Mouse (Mus musculus) common myeloid progenitor, adult 5-6 weeks (primary cell): ENCODE measurements at regions not wholly inside any gene's neighbourhood (a gene's known extent, or its start where the extent isn't known, plus 50 kb on each side); places are given as distances from the start of the nearest gene placed in this dataset.
"Not testable (repeated sequence)": the region's sequence is repeated elsewhere in the genome, so short reads cannot be mapped to it uniquely, and the experiment has no call there.

Experiments used
- ATAC-seq: replicated peaks from 2 replicates; pipeline ENCODE4 v1.8.0; 2016; ENCODE audit warnings: low read depth, mild to moderate bottlenecking, moderate TSS enrichment, inconsistent platforms; ENCODE audit not compliant: poor library complexity, severe bottlenecking

- no peak for ATAC-seq
These were observed 1638.0 kb downstream of the Car8 start for GRCm38 (mm10) chr4:6600766-6601367.

GRCm38 (mm10) chr4:6596321-6596720 lies 1642.5 kb downstream of the Car8 start:
- ATAC-seq: no peak

- not testable (repeated sequence) for ATAC-seq
These were observed 1646.0 kb downstream of the Car8 start for GRCm38 (mm10) chr4:6592890-6593289.

GRCm38 (mm10) chr4:6561604-6562357 lies 1677.1 kb downstream of the Car8 start:
- peak; percentile 85 for ATAC-seq

- no peak for ATAC-seq
These were observed 1699.2 kb downstream of the Car8 start for GRCm38 (mm10) chr4:6539626-6540025.

- ATAC-seq: no peak
These were observed 1706.4 kb downstream of the Car8 start for GRCm38 (mm10) chr4:6532441-6532840.

GRCm38 (mm10) chr4:6517626-6518025 lies 1721.2 kb downstream of the Car8 start:
- peak; percentile 78 for ATAC-seq

- peak; percentile 78 for ATAC-seq
These were observed 1721.7 kb upstream of the Impad1 start for GRCm38 (mm10) chr4:6514823-6515222.

- ATAC-seq: no peak
These were observed 1720.5 kb upstream of the Impad1 start for GRCm38 (mm10) chr4:6513635-6514034.

GRCm38 (mm10) chr4:6512749-6513364 lies 1719.7 kb upstream of the Impad1 start:
- peak; percentile 84 for ATAC-seq

- ATAC-seq: no peak
These were observed 1714.9 kb upstream of the Impad1 start for GRCm38 (mm10) chr4:6508091-6508490.
